Mouse (Mus musculus) cortical plate, adult 2 months (tissue): ENCODE results near the gene Tuba3a.

ENCODE experiments used
- CTCF ChIP-seq: fragments of 200-500 bp; IDR thresholded peaks from 2 replicates; pipeline ENCODE4 v1.5.1; 2011; ENCODE audit warnings: mild to moderate bottlenecking, control low read depth, low read length; ENCODE audit not compliant: insufficient read depth; ENCODE audit errors: extremely low read depth
- POLR2A ChIP-seq: fragments of 200-500 bp; IDR thresholded peaks from 2 replicates; pipeline ENCODE4 v1.6.1; 2011; ENCODE audit warnings: mild to moderate bottlenecking, low read length, control low read depth; ENCODE audit not compliant: insufficient read depth; ENCODE audit errors: extremely low read depth

GRCm38 (mm10) chr6:125285890-125286289, at the start of gene Tuba3a:
- TF ChIP-seq POLR2A, result no peak
- no peak for TF ChIP-seq CTCF
